Mouse (Mus musculus) embryonic facial prominence, embryonic 10.5 days (tissue): Measurements from ENCODE around the gene Snorc. TPM values are rescaled to one million over a fixed set of nuclear protein-coding genes. Genes with fewer than 3 reads are reported as not detected.
A peak's percentile ranks its signal among the peaks of the same experiment; 100 is the strongest.
"Not testable (repeated sequence)": the region's sequence is repeated elsewhere in the genome, so short reads cannot be mapped to it uniquely, and the experiment has no call there.

Experiments
- DNase-seq: peaks from one replicate; pipeline ENCODE4 v3.0.0-alpha.2; 2017; ENCODE audit warnings: low spot score
- H3K27ac ChIP-seq: fragments of 300-500 bp; sonication (generic); replicated peaks from 2 replicates; pipeline ENCODE4 v1.5.1; 2016; ENCODE audit warnings: mild to moderate bottlenecking
- H3K27me3 ChIP-seq: fragments of 300-500 bp; sonication (generic); replicated peaks from 2 replicates; pipeline ENCODE4 v1.6.1; 2016; ENCODE audit warnings: low read depth, mild to moderate bottlenecking; ENCODE audit not compliant: poor library complexity, severe bottlenecking
- H3K36me3 ChIP-seq: fragments of 300-500 bp; sonication (generic); replicated peaks from 2 replicates; pipeline ENCODE4 v1.6.1; 2016; ENCODE audit warnings: mild to moderate bottlenecking, moderate library complexity
- H3K4me1 ChIP-seq: fragments of 300-500 bp; sonication (generic); 2 replicates; pipeline ENCODE4 v1.6.1; 2016
- H3K4me3 ChIP-seq: fragments of 300-500 bp; sonication (generic); 2 replicates; pipeline ENCODE4 v1.5.1; 2016; ENCODE audit warnings: mild to moderate bottlenecking, moderate library complexity
- H3K9me3 ChIP-seq: fragments of 300-500 bp; sonication (generic); 2 replicates; pipeline ENCODE4 v1.6.1; 2016; ENCODE audit warnings: mild to moderate bottlenecking
- whole genome bisulfite sequencing: fragments of 180-500 bp; shearing (Covaris S2); methylation state at CpG from one replicate; pipeline ENCODE4 v1.1.7; 2016; 5-methylcytosine and 5-hydroxymethylcytosine counted together
- polyA plus RNA-seq: library from polyadenylated mRNA; unstranded; fragments of >200 nt; fragmentation: Nextera tagmentation; extraction: Ambion mirVana; gene quantifications from 2 replicates; pipeline ENCODE4 v1.2.1, GENCODE M21; 2016

Gene Snorc
- polyA plus RNA-seq, result not detected in 2 replicates

GRCm38 (mm10) chr1:87469971-87470370 is at the start of gene Snorc:
TSS of gene Snorc (plus strand) at chr1:87470271.
- 39% methylated on average over 9 of the region's 10 CpGs for WGBS

DNA sequence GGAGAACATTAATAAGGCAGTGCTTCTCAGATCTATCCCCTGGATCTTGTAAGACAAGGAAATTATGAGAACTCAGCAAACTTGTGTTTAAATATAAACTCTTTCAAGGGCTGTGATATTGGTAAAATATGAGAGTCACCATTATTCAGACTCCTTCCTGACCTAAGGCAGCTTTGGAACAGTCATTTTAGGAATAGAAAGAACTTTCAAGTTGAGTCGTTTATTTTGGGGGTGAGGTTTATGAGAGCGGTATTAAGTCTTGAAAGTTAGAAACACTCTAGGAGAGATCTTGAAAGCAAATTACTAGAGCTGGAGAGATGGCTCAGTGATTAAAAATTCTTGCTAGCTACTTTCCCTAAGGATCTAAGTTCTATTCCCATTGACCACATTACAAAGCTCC is 34.9 kb upstream of the Snorc start:
- Histone ChIP-seq H3K4me1 (no peaks in the 10 kb centered on the region), H3K4me3 (no peak overlapping the region), H3K9me3 (no peaks in the 10 kb centered on the region), H3K27ac (no peak overlapping the region), H3K27me3 (no peaks in the 10 kb centered on the region), H3K36me3 (peaks cover 92% of the 10 kb centered on the region)
- DNase-seq, result no peak
- WGBS, result 96% methylated on average over 2 of the region's 2 CpGs

More at GRCm38 (mm10) chr1:87469971-87470370, at the start of gene Snorc:
- not testable (repeated sequence) for H3K4me3 ChIP-seq, DNase-seq, H3K4me1 ChIP-seq, H3K27ac ChIP-seq, H3K9me3 ChIP-seq, H3K36me3 ChIP-seq
- peaks cover 26% of the 10 kb centered on the region for H3K27me3 ChIP-seq

DNA sequence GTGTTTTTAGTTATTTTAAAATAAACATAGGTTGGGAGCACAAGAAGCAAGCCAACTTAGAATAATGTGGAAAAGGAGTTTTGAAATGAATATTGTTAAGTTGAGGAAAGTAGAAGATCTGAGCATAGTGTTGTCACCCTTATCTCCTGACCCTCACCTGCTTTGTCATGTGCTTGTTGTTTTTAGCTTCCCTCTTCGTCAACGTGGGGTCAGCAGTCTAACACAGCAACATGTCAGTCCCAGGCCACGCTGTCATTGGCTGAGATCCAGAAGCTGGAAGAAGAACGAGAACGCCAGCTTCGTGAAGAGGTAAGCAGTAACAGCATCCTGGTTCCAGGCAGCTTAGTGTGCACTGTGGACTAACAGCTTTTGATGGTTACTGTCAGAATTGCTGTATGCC is 33.5 kb upstream of the Snorc start:
- Histone ChIP-seq H3K27me3 (no peaks in the 10 kb centered on the region), H3K4me1 (no peaks in the 10 kb centered on the region), H3K9me3 (no peaks in the 10 kb centered on the region), H3K27ac (no peak overlapping the region), H3K4me3 (no peak overlapping the region), H3K36me3 (peaks cover 93% of the 10 kb centered on the region)
- DNase-seq, result no peak
- 89% methylated on average over 6 of the region's 6 CpGs for WGBS

GRCm38 (mm10) chr1:87447183-87448104 is 22.6 kb upstream of the Snorc start:
- no peaks in the 10 kb centered on the region for H3K9me3 ChIP-seq
- H3K36me3 ChIP-seq, result peaks cover 78% of the 10 kb centered on the region
- whole genome bisulfite sequencing, result 40% methylated on average over 5 of the region's 5 CpGs
- no peak overlapping the region for H3K27ac ChIP-seq
- no peaks in the 10 kb centered on the region for H3K27me3 ChIP-seq
- no peak overlapping the region for H3K4me3 ChIP-seq
- H3K4me1 ChIP-seq, result no peaks in the 10 kb centered on the region
- DNase-seq, result peak; percentile 66

DNA sequence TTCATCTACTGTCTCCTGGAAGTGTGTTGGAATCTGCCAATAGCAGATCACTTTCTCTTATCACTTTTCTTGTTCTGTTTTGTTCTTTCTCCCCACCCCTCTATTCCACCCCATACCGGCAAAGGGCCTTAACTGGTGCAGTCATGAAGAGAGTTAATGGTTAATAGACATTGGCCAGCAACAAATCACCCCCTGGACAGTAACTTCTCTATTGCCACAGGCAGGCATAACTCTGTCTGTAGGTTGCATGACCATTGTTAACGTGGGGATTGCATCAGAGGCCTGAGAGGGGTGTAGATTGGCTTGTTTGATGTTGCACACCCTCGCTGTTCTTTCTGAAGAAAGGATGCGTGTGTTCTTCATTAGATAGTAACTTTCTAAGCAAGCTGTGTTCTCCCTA is 20.6 kb upstream of the Snorc start:
- WGBS, result 93% methylated on average over 4 of the region's 4 CpGs
- Histone ChIP-seq H3K36me3 (peaks cover 58% of the 10 kb centered on the region), H3K4me3 (no peak overlapping the region), H3K27ac (no peak overlapping the region), H3K27me3 (no peaks in the 10 kb centered on the region), H3K9me3 (no peaks in the 10 kb centered on the region), H3K4me1 (no peaks in the 10 kb centered on the region)
- DNase-seq, result no peak

DNA sequence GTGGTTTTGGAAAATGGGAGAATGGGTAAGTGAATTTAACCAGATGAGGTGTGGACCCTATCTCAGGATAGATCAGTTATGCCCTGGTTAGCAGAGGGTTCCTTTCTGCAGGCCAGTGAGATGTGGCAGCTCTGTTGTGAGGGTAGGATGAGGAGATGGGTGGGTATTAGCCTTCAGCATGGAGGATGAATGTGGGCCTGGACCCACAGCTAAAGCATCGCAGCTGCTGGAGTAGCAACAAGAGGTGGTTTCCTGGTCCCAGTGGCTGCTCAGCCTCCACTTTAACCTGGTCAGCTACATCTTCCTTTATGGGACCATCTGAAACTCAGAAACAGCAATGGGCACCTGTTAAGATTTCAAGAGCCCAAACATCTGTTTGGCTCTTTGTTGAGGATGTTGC is 13.6 kb upstream of the Snorc start:
- Histone ChIP-seq H3K9me3 (peaks cover 3% of the 10 kb centered on the region; the same call in 1 of the 2 replicates), H3K4me3 (no peak overlapping the region), H3K27ac (no peak overlapping the region), H3K27me3 (no peaks in the 10 kb centered on the region), H3K4me1 (no peaks in the 10 kb centered on the region), H3K36me3 (0 out of 2 replicates have a peak, but pooled peaks cover 2% of the 10 kb centered on the region)
- no peak for DNase-seq
- WGBS, result 93% methylated on average over 1 of the region's 1 CpGs

GRCm38 (mm10) chr1:87458045-87458444 is 12.0 kb upstream of the Snorc start:
- no peak for DNase-seq
- Histone ChIP-seq H3K9me3 (peaks cover 3% of the 10 kb centered on the region; the same call in 1 of the 2 replicates), H3K36me3 (no peaks in the 10 kb centered on the region), H3K4me1 (no peaks in the 10 kb centered on the region), H3K4me3 (no peak overlapping the region), H3K27ac (no peak overlapping the region), H3K27me3 (no peaks in the 10 kb centered on the region)
- WGBS, result 84% methylated on average over 4 of the region's 4 CpGs

DNA sequence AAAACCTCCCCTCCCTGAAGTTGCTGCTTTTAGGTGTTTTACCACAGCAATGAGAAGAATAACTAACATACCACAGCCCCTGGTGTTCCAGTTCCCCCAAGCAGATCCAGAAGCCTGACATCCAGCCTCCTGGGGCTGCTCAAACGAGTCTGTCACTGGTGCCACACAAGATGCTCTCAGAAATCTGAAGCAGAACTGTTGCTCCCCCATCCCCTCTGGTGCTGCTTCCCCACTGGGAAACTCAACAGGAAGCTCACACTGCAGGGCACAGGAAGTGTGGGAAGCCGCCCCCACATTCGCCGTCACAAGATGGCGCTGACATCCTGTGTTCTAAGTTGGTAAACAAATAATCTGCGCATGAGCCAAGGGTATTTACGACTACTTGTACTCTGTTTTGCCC is 10.2 kb upstream of the Snorc start:
- H3K27me3 ChIP-seq, H3K4me1 ChIP-seq, H3K27ac ChIP-seq, H3K4me3 ChIP-seq, H3K9me3 ChIP-seq, H3K36me3 ChIP-seq, DNase-seq: not testable (repeated sequence)
- WGBS, result 92% methylated on average over 7 of the region's 7 CpGs

DNA sequence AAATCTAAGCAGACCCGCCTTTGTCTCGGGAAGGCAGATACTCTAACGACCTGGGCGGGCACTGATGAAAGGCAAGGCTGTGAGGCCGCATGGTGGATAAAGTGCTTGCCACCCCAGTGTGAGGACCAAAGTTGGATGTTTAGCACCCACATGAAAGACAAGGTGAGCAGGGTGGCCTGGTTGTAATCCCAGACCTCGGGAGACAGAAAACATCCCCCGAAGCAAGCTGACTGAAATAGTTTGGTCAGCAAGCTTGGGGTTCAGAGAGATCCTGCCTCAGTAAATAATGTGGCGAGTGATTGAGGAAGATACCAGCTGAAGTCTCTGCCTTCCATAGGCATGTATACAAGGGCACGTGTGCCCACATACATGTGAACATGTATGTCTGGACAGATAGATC is 2.6 kb upstream of the Snorc start:
- Histone ChIP-seq H3K4me1 (no peaks in the 10 kb centered on the region), H3K4me3 (no peak overlapping the region), H3K9me3 (no peaks in the 10 kb centered on the region), H3K27ac (no peak overlapping the region), H3K27me3 (peaks cover 10% of the 10 kb centered on the region; the same call in 1 of the 2 replicates), H3K36me3 (no peaks in the 10 kb centered on the region)
- no peak for DNase-seq
- 84% methylated on average over 9 of the region's 9 CpGs for WGBS

GRCm38 (mm10) chr1:87468321-87468720 is 1.8 kb upstream of the Snorc start:
- H3K36me3 ChIP-seq, result no peaks in the 10 kb centered on the region
- H3K9me3 ChIP-seq, result no peaks in the 10 kb centered on the region
- WGBS, result 77% methylated on average over 6 of the region's 6 CpGs
- H3K4me1 ChIP-seq, result no peaks in the 10 kb centered on the region
- H3K27ac ChIP-seq, result no peak overlapping the region
- peaks cover 10% of the 10 kb centered on the region; the same call in 1 of the 2 replicates for H3K27me3 ChIP-seq
- DNase-seq, result no peak
- H3K4me3 ChIP-seq, result no peak overlapping the region

GRCm38 (mm10) chr1:87471914-87472313 is 1.8 kb downstream of the Snorc start:
- peaks cover 46% of the 10 kb centered on the region for H3K27me3 ChIP-seq
- WGBS, result 70% methylated on average over 7 of the region's 7 CpGs
- no peaks in the 10 kb centered on the region for H3K9me3 ChIP-seq
- peaks cover 9% of the 10 kb centered on the region for H3K4me1 ChIP-seq
- no peak overlapping the region for H3K4me3 ChIP-seq
- no peaks in the 10 kb centered on the region for H3K36me3 ChIP-seq
- H3K27ac ChIP-seq, result no peak overlapping the region
- DNase-seq, result no peak

DNA sequence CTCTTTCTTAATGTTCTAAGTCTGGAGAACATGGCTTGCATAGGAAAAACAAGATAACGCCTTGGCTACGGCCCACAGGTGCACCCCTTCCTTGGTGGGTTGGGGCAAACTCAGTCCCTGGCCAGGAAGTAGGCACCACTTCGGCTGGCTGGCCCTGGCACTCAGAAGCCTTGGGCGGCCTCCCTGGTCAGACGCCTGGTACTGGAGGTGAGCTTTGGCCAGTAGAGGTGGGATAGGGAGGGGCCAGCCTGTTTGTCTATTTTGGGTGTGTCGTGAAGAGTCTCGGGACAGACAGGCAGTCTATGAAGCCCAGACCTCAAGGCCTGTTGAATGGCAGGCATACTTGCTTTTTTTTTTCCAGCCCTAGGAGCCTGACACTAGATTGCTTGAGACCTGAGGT is 2.5 kb downstream of the Snorc start:
- DNase-seq, result no peak
- Histone ChIP-seq H3K4me1 (peaks cover 9% of the 10 kb centered on the region), H3K36me3 (no peaks in the 10 kb centered on the region), H3K4me3 (no peak overlapping the region), H3K27ac (no peak overlapping the region), H3K27me3 (peaks cover 52% of the 10 kb centered on the region), H3K9me3 (no peaks in the 10 kb centered on the region)
- WGBS, result 88% methylated on average over 7 of the region's 7 CpGs
